8 mouse cellular contexts compared by ENCODE assay signal in the genomic region with DNA sequence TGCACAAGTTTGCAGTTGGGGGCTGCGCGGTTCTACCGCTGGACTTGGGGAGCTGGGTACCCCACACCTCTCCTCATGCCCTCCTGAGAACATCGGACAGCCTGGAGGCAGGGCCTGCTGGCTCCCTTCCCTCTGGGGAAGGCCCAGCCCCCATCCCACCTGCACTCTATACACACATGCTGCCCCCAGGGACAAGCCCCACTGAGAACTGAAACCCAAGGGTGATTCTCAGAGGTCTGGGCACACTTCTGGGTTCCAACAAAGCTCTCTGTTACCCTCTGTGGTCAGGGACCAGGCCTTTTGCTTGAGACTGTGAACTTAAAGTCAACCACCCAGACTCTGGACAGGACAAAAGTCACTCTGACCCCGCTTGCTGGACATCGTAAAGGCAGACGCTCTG.
"Had no signal": no experiment of that assay in that cellular context is flagged by ENCODE, and none has a peak within 500 bp of the region (broad histone marks: within the 10 kb centered on the region; RNA-seq: fewer than 3 reads in every experiment).

No protein-coding gene starts in this region.

- ATAC-seq: intestine, postnatal 0 days had no signal

- DNase-seq: right cerebral cortex, adult 18-20 months had no signal

- H3K27me3 ChIP-seq: midbrain, embryonic 12.5 days had no signal

- H3K4me2 ChIP-seq: liver, embryonic 11.5 days; midbrain, embryonic 12.5 days had no signal

- H3K4me3 ChIP-seq: left cerebral cortex, adult 2 months; limb, embryonic 10.5 days; megakaryocyte, embryonic 14.5 days; midbrain, embryonic 12.5 days had no signal

- H3K9ac ChIP-seq: midbrain, embryonic 12.5 days had no signal

- H3K27ac ChIP-seq: left cerebral cortex, adult 2 months; limb, embryonic 10.5 days; macrophage; midbrain, embryonic 12.5 days had no signal

- H3K9me3 ChIP-seq: limb, embryonic 10.5 days; midbrain, embryonic 12.5 days had no signal

- H3K36me3 ChIP-seq: limb, embryonic 10.5 days; midbrain, embryonic 12.5 days had no signal
